Mouse (Mus musculus) limb, embryonic 14.5 days (tissue): ENCODE measurements around the gene Olfr1263. TPM values are rescaled to one million over a fixed set of nuclear protein-coding genes. Genes with fewer than 3 reads are reported as not detected.

ENCODE experiments used
- ATAC-seq: fragments of 200-750 bp; cut with Nextera tagmentation; 2 replicates; pipeline ENCODE4 v1.8.0; 2017; ENCODE audit warnings: low read depth, moderate number of reproducible peaks, moderate TSS enrichment; ENCODE audit not compliant: low FRiP score
- DNase-seq: peaks from one replicate; pipeline ENCODE4 v3.0.0-alpha.2; 2015; ENCODE audit warnings: low spot score
- H3K27ac ChIP-seq: fragments of 300-500 bp; sonication (generic); replicated peaks from 2 replicates; pipeline ENCODE4 v1.5.1; 2014; ENCODE audit warnings: low read depth, mild to moderate bottlenecking, low read length, moderate library complexity, mixed read lengths
- H3K27me3 ChIP-seq: fragments of 300-500 bp; sonication (generic); 2 replicates; pipeline ENCODE4 v1.6.1; 2014; ENCODE audit warnings: low read length, mixed read lengths; ENCODE audit not compliant: control insufficient read depth, insufficient read depth
- H3K36me3 ChIP-seq: fragments of 300-500 bp; sonication (generic); 2 replicates; pipeline ENCODE4 v1.6.1; 2014; ENCODE audit warnings: mild to moderate bottlenecking, low read length, moderate library complexity, mixed read lengths; ENCODE audit not compliant: control insufficient read depth, insufficient read depth
- H3K4me1 ChIP-seq: fragments of 300-500 bp; sonication (generic); 2 replicates; pipeline ENCODE4 v1.6.1; 2014; ENCODE audit warnings: antibody characterized with exemption, low read length, mixed read lengths; ENCODE audit not compliant: control insufficient read depth, insufficient read depth
- H3K4me2 ChIP-seq: fragments of 300-500 bp; sonication (generic); replicated peaks from 2 replicates; pipeline ENCODE4 v1.6.1; 2014; ENCODE audit warnings: low read depth, mild to moderate bottlenecking, low read length, moderate library complexity; ENCODE audit not compliant: severe bottlenecking
- H3K4me3 ChIP-seq: fragments of 300-500 bp; sonication (generic); replicated peaks from 2 replicates; pipeline ENCODE4 v1.5.1; 2014; ENCODE audit warnings: low read length
- H3K9ac ChIP-seq: fragments of 300-500 bp; sonication (generic); 2 replicates; pipeline ENCODE4 v1.6.1; 2014; ENCODE audit warnings: mild to moderate bottlenecking, low read depth, low read length, moderate library complexity; ENCODE audit not compliant: severe bottlenecking
- H3K9me3 ChIP-seq: fragments of 300-500 bp; sonication (generic); 2 replicates; pipeline ENCODE4 v1.6.1; 2016; ENCODE audit warnings: low read length; ENCODE audit not compliant: control insufficient read depth
- POLR2A ChIP-seq: fragments of 200-500 bp; IDR thresholded peaks from 2 replicates; pipeline ENCODE4 v1.8.0; 2012; ENCODE audit warnings: inconsistent platforms, mild to moderate bottlenecking, moderate library complexity, borderline replicate concordance; ENCODE audit not compliant: insufficient read depth, insufficient read length; ENCODE audit errors: extremely low read depth
- WGBS: fragments of 180-500 bp; shearing (Covaris S2); extraction: QIAGEN DNeasy Blood & Tissue Kit; methylation state at CpG from one replicate; pipeline ENCODE4 v1.1.7; 2014; 5-methylcytosine and 5-hydroxymethylcytosine counted together
- polyA plus RNA-seq, 2 experiments: library from polyadenylated mRNA; depleted of rRNA in 1 of 2; stranded (reverse) in 1 of 2; unstranded in 1 of 2; fragments of >200 nt; fragmentation: Nextera tagmentation in 1 of 2; extraction: Ambion mirVana in 1 of 2; gene quantifications; 2 replicates each; pipeline versions ENCODE4 v1.2.1 to v1.2.3; 2012 to 2014

Olfr1263 gene
- not detected in 2 replicates for polyA plus RNA-seq (2012; rRNA removed)
- polyA plus RNA-seq (2014; fragmentation: Nextera tagmentation; extraction: Ambion mirVana) = not detected in 2 replicates

DNA sequence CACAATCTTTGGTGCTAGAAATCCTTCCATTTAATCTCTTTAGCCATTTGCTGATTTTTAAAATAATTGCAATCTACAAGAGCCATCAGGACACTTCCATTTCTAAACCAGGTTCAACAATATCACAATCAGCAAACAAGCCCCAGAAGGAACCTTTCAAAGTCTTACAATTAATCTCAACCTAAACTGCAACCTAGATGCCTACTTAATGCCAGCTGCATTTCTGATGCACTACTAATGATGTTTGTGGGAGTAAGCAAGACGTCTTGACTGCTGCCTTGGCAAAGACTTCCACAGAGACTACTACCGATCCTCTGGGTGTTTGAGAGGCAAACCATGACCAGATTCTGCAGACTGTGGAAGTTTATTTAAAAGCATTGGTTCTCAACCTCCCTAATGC is at the start of gene Olfr1263:
Gene Olfr1263, plus strand, starts transcription at position 301 of the 400 bp plus-strand sequence.
- no peaks in the 10 kb centered on the region for H3K27me3 ChIP-seq
- no peak within 1 kb of the TSS for H3K4me3 ChIP-seq
- no peaks in the 10 kb centered on the region for H3K36me3 ChIP-seq
- no peak within 1 kb of the TSS for H3K4me2 ChIP-seq
- TF ChIP-seq POLR2A = no peak
- H3K4me1 ChIP-seq = no peaks in the 10 kb centered on the region
- H3K27ac ChIP-seq = no peak within 1 kb of the TSS
- ATAC-seq (no peak), DNase-seq (no peak)
- H3K9ac ChIP-seq = no peak within 1 kb of the TSS
- no peaks in the 10 kb centered on the region for H3K9me3 ChIP-seq
- WGBS = 84% methylated on average over 2 of the region's 2 CpGs

DNA sequence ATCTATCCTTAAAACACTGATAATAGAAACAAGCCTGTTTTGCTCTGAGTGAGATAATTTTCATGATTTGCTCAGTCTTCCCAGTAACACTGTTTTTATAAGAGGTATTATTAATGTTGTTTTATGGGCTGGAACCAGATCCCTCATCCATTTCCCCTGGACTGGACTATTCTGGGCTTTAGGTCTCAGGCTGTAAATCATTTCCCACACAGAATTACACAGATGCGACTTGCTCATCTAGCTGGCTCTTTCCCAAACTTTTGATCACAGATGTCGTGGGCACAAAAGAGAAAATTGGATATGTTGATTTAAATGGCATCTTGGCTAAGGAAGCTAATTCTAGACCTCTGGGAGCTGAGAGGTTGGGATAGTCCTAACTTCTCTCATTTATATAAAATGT is 37.7 kb upstream of the Olfr1263 start, which contains the start of gene Olfr1260:
Gene Olfr1260, plus strand, starts transcription at position 157 of the 400 bp plus-strand sequence.
- H3K9me3 ChIP-seq = no peaks in the 10 kb centered on the region
- no peak for ATAC-seq
- no peak within 1 kb of the TSS for H3K9ac ChIP-seq
- no peak for TF ChIP-seq POLR2A
- no peaks in the 10 kb centered on the region for H3K4me1 ChIP-seq
- no peak within 1 kb of the TSS for H3K27ac ChIP-seq
- no peak for DNase-seq
- no peaks in the 10 kb centered on the region for H3K36me3 ChIP-seq
- H3K27me3 ChIP-seq = no peaks in the 10 kb centered on the region
- H3K4me3 ChIP-seq = no peak within 1 kb of the TSS
- H3K4me2 ChIP-seq = no peak within 1 kb of the TSS
- WGBS = 55% methylated on average over 2 of the region's 2 CpGs

DNA sequence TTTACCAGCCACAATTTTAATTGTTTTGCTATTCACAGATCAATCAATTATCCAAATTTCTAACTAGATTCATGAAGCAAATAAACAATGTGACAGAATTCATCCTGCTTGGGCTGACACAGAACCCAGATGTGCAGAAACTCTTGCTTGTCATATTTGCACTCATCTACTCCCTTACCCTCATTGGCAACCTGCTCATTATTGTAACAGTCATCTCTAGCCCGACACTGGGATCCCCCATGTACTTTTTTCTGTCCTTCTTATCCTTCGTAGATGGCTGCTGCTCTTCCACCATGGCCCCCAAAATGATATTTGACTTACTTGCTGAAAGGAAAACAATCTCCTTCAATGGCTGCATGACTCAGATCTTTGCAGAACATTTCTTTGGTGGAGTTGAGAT is 34.2 kb upstream of the Olfr1263 start:
- no peak for TF ChIP-seq POLR2A
- ATAC-seq = no peak
- 81% methylated on average over 2 of the region's 2 CpGs for WGBS

DNA sequence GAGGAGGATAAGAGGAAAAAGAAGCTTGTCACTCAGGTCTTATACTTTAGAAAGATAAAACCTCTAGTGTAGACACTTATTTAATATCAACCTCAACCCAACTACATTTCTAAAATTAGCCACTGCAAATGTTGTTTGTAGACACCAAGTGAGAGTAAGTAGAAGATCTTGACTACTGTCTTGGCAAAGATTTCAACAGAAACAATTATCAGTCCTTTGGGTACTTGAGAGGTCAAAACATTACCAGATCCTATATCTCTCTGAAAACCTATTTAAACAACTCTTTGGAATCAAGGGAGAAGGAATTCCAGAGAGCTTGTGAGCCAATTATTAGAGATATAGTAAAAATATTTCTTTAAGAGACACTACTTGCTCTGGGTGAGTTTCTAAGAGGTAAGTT is 21.0 kb upstream of the Olfr1263 start, which contains the start of gene Olfr1261:
Gene Olfr1261, plus strand, starts transcription at position 301 of the 400 bp plus-strand sequence.
- Histone ChIP-seq H3K4me3 (no peak within 1 kb of the TSS), H3K27me3 (no peaks in the 10 kb centered on the region), H3K9ac (no peak within 1 kb of the TSS), H3K36me3 (no peaks in the 10 kb centered on the region), H3K4me1 (no peaks in the 10 kb centered on the region), H3K4me2 (no peak within 1 kb of the TSS), H3K27ac (no peak within 1 kb of the TSS), H3K9me3 (no peaks in the 10 kb centered on the region)
- no peak for DNase-seq
- no peak for ATAC-seq
- no peak for TF ChIP-seq POLR2A

More for the DNA sequence above, 34.2 kb upstream of the Olfr1263 start:
- no peaks in the 10 kb centered on the region for H3K4me1 ChIP-seq
- no peak for DNase-seq
- H3K9ac ChIP-seq = no peak overlapping the region
- no peak overlapping the region for H3K4me2 ChIP-seq
- H3K36me3 ChIP-seq = no peaks in the 10 kb centered on the region
- H3K27ac ChIP-seq = no peak overlapping the region
- no peak overlapping the region for H3K4me3 ChIP-seq
- no peaks in the 10 kb centered on the region for H3K27me3 ChIP-seq
- H3K9me3 ChIP-seq = no peaks in the 10 kb centered on the region

DNA sequence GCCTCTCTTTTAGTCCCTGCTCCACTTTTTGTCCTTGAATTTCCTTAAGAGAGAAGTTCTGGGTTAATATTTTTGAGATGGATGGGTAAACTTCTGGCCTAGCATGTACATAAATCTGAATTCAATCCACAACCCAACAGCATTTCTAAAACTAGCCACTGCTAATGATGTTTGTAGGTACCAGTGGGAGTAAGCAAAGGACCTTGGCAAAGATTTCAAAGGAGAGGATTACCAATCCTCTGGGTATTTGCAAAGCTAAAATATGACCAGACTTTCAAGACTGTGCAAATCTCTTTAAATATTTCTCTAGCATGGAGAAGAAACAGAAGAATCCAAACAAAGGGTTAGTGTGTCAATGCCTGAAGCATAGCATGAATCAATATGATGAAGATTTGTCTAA is 12.1 kb upstream of the Olfr1263 start, which contains the start of gene Olfr1262:
Gene Olfr1262, plus strand, starts transcription at position 301 of the 400 bp plus-strand sequence.
- Histone ChIP-seq H3K4me2 (no peak within 1 kb of the TSS), H3K9ac (no peak within 1 kb of the TSS), H3K27ac (no peak within 1 kb of the TSS), H3K27me3 (no peaks in the 10 kb centered on the region), H3K4me3 (no peak within 1 kb of the TSS), H3K36me3 (no peaks in the 10 kb centered on the region), H3K4me1 (no peaks in the 10 kb centered on the region), H3K9me3 (no peaks in the 10 kb centered on the region)
- ATAC-seq = no peak
- no peak for TF ChIP-seq POLR2A
- no peak for DNase-seq
